Mouse (Mus musculus) c-Kit-negative CD71-positive TER-119-positive erythroid progenitor cells, embryonic 14.5 days (primary cell): Measurements from ENCODE around the gene Hp.

Experiments used
- DNase-seq: peaks from one replicate; pipeline ENCODE4 v3.0.0-alpha.2; 2013; ENCODE audit warnings: low read depth, low spot score

Hp gene

DNA sequence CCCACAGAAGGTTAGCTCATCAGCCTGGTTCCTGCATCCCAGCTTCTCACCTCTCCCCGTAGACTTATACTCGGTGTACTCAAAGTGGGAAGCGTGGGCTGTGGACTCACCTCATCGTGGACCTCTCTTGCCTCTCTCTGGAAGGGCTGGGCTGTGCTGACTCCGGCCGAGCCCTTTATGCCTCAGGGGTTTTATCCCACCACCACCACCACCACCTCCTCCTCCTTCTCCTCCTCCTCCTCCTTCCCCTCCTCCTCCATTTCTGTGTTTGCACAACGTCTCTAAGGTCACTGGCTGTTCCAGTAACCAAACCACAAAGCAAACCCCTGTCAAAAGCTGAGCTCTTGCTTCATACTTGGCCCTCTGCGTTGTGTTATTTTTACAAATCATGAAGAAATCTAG, at the start of gene Hp:
Gene Hp (minus strand): TSS at position 273 of the 402 bp plus-strand sequence.
- no peak for DNase-seq

- no peak for DNase-seq
Observed at GRCm38 (mm10) chr8:109628638-109629037, 49.7 kb upstream of the Hp start.

DNA sequence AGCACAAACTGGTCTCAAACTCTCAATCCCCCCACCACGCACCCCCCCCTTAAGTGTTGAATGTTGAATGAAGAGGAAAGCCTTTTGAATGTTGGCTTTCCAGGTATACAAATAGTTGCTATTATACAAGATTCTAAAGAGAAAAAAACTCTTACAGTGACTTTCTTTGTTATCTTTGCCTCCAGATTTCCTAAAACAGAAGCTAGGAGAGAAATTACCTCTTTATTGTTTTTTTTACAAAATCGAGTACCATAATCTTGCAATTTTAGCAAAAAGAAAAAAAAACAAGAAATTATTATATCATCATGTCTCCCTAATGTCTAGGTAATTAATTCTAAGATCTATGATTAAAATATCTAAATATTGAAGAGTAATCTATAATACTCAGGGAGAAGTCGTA, 36.6 kb upstream of the Hp start:
- DNase-seq: no peak

GRCm38 (mm10) chr8:109614243-109615210, 35.6 kb upstream of the Hp start, which contains the start of gene Pkd1l3:
Gene Pkd1l3, plus strand, starts transcription at chr8:109614517.
- DNase-seq: no peak

GRCm38 (mm10) chr8:109609153-109609502, 30.2 kb upstream of the Hp start:
- no peak for DNase-seq

DNA sequence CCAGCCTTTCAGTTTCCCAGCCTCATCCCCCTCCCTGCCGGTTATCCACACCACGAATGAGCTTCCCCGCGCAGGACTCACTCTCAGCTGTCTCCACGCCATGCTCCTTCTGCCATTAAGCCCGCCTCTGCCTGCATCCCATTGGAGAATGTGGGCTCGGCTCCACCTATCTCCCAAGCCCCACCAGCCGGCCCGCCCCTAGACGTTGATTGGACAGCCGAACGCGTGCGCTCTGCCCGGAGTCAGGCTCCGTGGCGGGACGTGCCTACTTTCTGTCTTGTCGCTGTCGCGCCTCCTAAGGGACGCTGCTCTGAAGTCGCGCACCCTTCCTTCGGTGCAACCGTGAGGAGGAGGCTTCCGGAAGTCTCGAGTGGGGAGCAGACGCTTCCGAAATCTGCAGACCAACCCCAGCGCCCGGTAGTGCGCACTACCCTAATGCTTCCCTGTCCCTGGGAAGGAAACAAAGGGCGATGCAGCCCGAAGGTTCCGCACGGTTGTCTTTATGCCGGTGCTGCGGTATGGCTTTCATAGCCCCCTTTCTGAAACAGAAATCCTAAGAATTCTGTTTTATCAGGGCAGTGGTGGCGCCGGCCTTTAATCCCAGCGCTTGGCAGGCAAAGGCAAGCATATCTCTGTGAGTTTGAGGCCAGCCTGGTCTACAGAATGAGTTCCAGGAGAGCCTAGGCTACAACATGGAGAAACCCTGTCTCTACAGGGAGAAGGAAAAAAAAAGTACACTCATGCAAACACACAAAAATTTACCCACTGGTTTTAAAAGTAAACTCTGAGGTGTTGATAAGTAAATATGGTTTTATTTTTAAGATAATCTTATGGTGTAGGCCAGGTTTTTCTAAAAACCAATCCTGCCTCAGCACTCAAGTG, 29.5 kb upstream of the Hp start, which contains the start of gene Dhodh:
Gene Dhodh (minus strand): TSS at position 403 of the 882 bp plus-strand sequence.
- peak; percentile 93 for DNase-seq

DNA sequence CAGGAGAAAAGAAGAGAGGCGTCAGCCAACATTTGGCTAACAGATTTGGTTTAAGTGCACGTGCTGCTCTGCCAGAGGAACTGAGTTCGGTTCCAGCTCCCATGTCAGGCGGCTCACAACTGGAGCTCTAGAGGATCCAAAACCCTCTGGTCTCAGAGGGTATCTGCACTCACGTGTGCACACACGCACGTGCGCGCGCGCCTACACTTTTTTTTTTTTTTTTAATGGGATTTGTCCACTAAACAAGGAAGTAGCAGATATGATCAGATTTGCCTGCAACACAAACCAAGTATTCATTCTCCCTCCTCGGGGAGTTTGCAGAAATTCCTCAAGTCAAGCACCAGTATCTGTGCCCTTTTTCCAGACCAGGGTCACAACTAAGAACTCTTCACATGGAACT, 28.7 kb upstream of the Hp start:
- DNase-seq: no peak

DNA sequence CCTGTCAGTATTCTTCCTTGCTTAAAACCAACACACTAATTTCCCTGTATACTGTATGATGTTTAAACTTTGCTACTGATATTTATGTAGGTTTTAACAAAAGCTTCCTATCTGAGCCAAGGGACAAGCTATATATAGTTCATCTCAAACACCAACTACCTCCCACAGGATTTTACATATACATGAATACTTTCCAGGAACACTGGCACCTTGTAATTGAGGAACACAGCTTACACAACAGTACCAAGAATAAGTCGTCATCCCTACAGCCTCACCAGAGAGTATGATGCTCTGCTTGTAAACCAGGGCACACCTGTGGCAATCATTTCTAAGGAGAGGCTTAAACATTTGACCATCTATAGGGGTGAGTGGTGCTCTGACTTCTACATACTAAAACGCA, 27.8 kb upstream of the Hp start:
- no peak for DNase-seq

GRCm38 (mm10) chr8:109595854-109596253, 16.9 kb upstream of the Hp start:
- DNase-seq: peak; percentile 51

DNA sequence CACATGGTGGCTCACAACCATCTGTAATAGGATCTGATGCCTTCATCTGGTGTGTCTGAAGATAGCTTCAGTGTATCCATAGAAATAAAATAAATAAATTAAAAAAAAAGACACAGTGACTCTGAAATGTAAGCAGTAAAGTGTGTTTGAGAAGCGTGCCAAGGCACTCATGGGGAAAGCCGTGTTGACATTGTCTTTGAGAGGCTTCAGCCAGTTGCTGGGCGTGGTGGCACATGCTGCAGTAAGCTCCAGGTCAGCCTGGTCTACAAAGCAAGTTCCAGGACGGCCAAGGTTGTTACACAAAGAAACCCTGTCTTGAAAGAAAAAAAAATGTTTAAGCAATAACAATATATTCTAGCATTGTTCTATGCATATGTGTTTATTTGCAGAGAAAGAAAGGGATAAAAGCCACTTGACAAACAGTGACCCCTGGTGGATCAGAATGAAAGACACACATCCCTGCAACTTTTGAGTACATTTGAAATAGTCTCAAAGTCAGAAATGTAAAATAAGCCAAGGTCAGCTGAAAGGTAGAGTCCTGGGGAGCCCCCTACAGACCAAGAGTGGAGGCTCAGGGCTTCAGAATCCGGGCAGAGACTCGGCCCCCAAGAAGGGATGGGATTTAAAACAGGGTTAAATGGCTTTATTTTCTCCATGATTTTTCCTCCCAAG, 14.3 kb upstream of the Hp start:
- no peak for DNase-seq

- DNase-seq: no peak
Observed at GRCm38 (mm10) chr8:109592164-109592563, 13.2 kb upstream of the Hp start.

DNA sequence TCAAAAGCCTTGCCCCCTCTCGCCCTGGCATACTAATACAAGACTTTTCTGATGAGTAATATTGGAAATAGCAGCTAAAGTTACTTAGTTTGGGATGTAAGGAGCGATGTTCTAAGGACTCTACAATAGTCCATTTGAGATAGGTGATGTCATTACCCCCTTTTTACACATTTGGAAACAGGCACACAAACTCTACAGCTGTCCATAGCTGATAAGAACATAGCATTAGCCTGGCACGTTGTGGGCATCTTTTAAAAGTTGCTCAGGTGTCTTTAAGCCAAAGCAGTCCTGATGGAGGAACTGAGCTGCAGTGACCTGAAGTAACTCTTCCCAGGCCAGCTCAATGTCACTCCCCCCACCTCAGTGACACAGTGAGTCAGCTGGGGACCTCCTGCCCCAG, 12.4 kb upstream of the Hp start:
- no peak for DNase-seq

DNA sequence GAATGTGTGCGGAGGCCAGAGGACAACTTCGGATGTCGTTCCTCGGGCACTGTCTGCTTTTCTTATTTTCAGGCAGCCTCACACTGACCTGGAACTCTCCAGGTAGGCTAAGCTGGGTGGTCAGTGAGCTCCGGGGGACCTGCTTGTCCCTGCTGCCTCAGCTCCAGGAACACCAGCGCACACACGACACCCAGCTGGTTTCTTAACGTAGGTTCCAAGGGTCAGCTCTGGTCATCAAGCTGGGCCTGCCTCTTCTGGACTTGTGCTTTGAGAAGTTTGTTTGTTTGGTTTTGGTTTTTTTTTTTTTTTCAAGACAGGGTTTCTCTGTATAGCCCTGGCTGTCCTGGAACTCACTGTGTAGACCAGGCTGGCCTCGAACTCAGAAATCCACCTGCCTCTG, 11.9 kb upstream of the Hp start:
- no peak for DNase-seq

DNA sequence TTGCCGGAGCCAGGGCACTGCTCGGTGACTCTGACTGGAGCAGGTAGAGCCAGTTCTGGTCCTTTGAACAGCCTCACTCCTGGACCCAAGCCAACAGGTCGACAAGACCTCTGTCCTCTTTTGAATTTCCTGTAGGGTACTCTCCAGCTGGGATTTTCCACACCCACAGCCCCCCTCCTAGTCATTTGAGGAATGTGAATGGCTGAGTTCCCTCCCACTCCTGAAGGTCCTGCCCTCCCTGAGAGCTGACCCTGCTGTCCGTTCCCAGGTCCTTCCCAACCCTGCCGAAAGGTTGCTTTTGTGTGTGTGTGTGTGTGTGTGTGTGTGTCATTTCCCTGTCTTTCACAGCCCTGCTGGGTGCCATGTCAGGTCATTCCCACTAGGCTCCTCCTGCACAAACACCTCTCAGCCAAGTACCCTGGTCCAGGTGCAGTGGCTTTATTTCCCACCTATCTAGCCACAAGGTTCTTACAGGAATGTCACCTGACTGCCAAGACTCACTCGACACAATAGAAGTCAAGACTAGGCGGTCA, 8.1 kb upstream of the Hp start:
- no peak for DNase-seq

GRCm38 (mm10) chr8:109585652-109586051, 6.7 kb upstream of the Hp start:
- no peak for DNase-seq

DNA sequence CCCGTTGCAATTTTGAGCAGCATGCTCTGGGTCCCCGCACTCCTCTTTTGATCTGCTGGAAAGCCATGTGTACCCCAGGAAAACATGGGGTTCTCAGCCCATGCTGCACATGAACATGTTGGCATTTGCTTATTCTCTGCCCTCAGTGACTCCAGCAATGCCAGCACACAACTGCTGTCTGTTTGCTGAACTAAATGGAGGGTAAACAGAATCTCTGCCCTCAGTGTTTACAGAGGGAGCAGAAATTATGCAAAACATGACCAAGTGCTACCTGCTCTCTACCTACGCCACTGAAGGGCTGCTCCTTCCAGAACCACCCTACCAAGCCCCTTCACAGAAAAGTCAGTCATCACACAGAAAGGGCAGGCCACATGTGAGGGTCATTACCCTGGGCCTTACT, 5.9 kb upstream of the Hp start:
- DNase-seq: no peak

- no peak for DNase-seq
Observed at GRCm38 (mm10) chr8:109584293-109584692, 5.3 kb upstream of the Hp start.

DNA sequence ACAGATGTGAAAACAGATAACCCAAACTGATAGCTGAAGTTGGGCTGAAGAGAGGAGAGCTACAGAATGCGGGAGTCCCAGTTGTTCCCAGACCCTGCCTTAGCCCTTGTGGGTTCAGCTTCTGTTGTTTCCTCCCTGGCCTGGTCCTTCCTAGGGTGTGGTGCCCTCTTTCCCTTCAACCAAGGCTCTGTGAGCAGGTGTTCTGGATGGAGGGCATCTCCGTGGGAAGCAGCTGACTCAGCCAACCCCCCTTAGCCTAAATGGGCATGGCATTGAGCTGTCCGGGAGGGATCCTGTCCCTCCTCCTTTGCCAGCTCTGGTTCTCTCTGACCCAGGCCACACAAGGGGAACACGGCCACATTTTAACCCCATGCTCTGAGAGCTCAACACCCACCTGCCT, 2.7 kb downstream of the Hp start:
- DNase-seq: no peak

DNA sequence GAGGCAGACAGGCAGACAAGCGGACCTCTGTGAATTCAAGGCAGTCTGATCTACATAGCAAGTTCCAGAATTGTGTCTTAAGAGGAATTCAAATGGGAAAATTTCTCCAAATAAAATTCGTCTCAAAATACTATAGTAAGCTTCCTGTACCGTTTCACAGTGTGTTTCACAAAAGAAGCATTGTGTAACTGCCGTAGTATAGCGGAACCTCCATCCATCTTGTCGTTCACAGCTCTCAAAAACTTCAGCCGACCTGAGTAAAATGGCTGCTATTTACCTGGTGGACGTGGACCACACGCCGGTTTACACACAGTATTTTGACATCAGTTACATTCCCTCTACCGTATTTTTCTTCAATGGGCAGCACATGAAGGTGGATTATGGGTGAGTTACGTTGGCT, 7.8 kb downstream of the Hp start:
- no peak for DNase-seq

- peak; percentile 98 for DNase-seq
Observed at GRCm38 (mm10) chr8:109565498-109566333, 13.3 kb downstream of the Hp start, which contains the start of the genes Dhx38 and Txnl4b. Gene Dhx38, minus strand, starts transcription at chr8:109565861. Gene Txnl4b, plus strand, starts transcription at chr8:109565892.

GRCm38 (mm10) chr8:109564766-109565165, 14.2 kb downstream of the Hp start:
- DNase-seq: no peak
